Mouse (Mus musculus): ENCODE results near the gene Gngt2.

Gngt2 gene

GRCm38 (mm10) chr11:95837059-95837458 is at the start of gene Gngt2:
TSS of gene Gngt2 (plus strand) at chr11:95837216.
- DNase-seq (ENCODE audit: low spot score) = peak; percentile 54

DNA sequence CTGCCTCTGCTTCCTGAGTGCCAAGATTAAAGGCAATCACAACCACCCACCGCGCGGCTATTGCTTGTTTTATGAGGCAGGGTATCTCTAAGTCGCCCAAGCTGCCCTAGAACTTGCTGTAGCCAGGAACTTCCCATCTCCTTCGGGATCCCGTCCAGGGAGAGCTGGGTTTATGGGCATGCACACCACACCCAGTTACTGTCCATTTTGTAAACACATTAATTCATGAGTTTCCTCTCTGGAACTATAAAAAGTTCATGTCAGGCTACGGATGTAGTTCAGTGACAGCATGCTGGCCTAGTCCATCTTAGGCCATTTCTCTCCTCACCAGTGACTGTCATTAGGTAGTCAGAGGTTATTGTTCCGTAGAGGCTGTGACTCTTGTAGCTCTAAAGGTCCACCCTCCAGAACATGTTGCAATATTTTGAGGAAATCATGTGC is 47.5 kb upstream of the Gngt2 start:
- no peak for DNase-seq (ENCODE audit: low spot score)

DNA sequence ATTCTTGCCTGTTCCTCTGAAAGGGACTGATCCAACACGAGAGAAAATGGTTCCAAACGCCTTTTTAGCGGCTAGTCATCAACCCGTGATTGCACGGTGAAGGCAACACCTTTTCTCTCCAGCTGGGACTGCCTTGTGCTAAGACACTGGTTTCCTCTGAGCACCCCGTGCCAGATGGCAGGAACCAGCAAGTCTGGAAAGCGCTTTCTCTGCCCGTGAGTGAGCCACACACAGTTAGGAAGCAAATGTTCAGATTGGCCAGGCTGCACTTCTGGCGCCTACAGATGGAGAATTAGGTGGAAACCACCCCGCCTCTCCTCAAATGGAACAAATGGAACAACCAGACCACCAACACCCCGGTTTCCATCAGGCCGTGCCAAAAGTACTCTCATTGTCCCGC is 45.2 kb upstream of the Gngt2 start:
- DNase-seq (ENCODE audit: low spot score) = no peak

DNA sequence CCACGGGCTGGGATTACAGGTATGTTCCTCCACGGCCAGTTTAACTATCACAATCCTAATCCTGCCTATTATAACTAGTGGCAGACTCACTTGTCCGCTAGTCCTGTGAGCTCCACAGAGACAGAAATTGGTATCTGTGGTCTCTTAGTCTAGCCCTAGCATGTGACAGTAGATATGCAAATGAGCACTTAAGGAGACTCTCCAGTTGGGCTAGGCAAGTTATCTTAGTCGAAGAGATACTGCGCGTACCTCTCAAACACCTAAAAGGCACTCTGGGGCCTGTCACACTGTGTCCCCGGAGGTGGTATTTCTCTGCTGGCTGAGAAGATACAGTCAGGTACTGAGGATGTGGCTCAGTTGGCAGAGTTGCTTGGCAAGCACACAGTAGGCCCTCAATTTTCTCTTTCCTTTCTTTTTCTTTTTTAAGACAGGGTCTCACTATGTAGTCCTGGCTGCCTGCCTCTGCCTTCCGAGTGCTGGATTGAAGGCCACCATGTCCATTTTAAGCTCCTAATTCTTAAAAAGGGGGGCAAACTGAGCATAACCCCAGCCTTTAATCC is 44.0 kb upstream of the Gngt2 start:
- DNase-seq (ENCODE audit: low spot score) = no peak

GRCm38 (mm10) chr11:95794201-95794600 is 42.8 kb upstream of the Gngt2 start:
- DNase-seq (ENCODE audit: low spot score) = no peak

DNA sequence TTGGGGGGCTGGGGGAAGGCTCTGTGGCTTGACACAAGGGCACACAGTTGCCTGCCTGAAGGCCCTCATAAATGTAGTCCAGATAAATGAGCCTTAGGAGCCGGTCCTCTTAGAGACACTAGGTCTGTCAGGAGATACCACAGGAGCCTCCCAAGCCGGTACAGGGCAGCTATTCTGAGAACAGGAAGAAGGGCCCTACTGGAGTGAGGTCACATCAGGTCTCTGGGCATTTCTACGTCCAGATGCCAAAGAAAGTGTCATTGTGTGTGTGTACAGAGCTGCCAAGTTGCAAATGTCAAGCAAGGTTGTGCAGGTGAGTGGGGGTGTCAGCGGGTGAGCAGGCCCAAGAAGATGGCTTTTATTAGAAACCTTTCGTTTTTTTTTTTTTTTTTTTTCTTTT is 41.4 kb upstream of the Gngt2 start:
- peak; percentile 46 for DNase-seq (ENCODE audit: low spot score)

DNA sequence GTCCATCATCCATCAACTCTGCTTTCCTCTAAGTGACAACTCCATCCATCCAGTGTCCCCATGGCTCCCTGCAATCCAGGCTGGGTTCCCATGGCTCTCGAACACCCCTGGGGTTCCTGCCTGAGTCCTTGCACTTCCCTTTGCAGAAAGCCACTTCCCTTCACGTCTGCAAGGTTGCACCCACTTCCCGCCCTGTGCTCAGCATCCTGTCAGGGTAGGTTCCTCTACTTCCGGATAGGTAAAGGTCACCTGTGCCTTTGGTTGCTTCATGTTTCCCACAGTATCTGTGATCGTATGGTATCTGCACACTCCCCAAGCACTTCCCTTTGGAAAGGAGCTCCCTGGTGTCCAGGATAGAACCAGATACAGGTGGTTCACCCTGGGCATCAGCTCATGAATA is 32.0 kb upstream of the Gngt2 start:
- DNase-seq (ENCODE audit: low spot score) = no peak

DNA sequence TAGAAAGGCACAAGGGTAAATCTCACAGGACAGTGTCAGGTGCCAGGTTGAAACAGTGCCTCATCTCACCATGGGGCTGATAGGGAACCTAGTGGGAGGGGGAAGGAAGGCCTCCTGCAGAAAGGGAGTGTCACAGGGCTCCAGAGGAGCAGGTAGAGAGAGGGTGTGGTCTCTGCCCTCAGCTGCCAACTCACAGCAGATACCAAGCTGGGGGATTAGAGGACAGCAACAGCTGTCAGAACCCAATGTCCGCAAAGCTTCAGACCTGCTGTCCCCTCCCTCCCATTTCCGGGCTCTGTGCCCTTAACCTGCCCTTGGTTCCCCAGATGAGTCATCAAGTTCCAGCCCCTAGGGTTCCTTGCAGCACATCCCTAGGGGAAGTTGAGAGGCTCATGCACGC is 31.5 kb upstream of the Gngt2 start:
- no peak for DNase-seq (ENCODE audit: low spot score)

DNA sequence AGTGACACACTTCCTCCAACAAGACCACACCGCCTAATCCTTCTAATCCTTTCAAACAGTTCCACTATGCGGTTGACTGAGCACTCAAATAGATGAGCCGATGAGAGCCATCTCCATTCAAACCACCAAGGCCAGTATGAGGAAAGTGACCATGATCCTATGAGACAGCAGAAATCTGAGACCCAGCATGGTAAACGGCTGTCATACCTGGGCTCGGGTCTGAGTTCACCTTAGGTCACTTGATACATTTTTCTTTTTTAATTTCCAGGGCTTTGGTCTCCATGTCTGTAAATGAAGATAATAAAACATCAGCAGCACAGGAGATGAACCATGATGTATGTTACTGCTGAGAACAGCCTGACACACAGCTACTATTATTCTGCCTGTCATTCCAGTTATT is 29.1 kb upstream of the Gngt2 start:
- no peak for DNase-seq (ENCODE audit: low spot score)

GRCm38 (mm10) chr11:95808448-95809011 is 28.5 kb upstream of the Gngt2 start:
- no peak for DNase-seq (ENCODE audit: low spot score)

- DNase-seq (ENCODE audit: low spot score) = no peak
These were observed 27.4 kb upstream of the Gngt2 start for GRCm38 (mm10) chr11:95809603-95810002.

- DNase-seq (ENCODE audit: low spot score) = no peak
These were observed 26.2 kb upstream of the Gngt2 start for GRCm38 (mm10) chr11:95810828-95811227.

- no peak for DNase-seq (ENCODE audit: low spot score)
These were observed 25.3 kb upstream of the Gngt2 start for GRCm38 (mm10) chr11:95811741-95812140.

- DNase-seq (ENCODE audit: low spot score) = no peak
These were observed 24.8 kb upstream of the Gngt2 start for GRCm38 (mm10) chr11:95812224-95812623.

DNA sequence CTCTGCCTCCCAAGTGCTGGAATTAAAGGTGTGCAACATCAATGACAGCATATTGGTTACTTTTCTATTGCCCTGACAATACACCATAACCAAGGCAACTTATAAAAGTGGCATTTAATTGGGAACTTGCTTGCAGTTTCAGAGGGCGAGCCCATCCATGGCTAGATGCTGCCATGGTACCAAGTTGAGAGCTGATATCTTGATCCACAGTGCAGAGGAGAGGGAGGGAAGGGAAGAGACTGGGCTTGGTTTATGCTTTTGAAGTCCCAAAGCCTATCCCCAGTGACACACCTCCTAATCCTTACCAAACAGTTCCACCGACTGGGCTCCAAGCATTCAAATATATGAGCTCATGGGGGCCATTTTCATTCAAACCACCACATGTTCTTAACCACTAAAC is 22.9 kb upstream of the Gngt2 start:
- DNase-seq (ENCODE audit: low spot score) = no peak

- DNase-seq (ENCODE audit: low spot score) = no peak
These were observed 22.2 kb upstream of the Gngt2 start for GRCm38 (mm10) chr11:95814857-95815256.

DNA sequence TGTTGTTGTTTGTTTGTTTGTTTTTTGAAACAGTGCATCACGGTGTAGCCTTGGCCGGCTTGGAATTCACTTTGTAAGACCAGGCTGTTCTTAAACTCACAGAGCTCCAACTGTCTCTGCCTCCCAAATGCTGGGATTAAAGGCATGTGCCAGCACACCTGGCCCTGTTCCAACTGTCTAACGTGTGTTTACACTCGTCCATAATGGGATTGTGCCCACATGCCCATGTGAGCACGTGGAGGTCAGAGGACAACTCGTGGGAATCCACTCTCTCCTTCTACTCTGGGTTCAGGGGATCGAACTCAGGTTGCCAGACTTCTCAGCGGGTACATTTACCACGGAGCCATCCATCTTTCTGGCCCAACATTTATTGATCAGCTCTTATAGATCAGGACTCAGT is 21.6 kb upstream of the Gngt2 start:
- DNase-seq (ENCODE audit: low spot score) = no peak

GRCm38 (mm10) chr11:95819138-95819537 is 17.9 kb upstream of the Gngt2 start:
- DNase-seq (ENCODE audit: low spot score) = no peak

GRCm38 (mm10) chr11:95821511-95821910 is 15.5 kb upstream of the Gngt2 start:
- DNase-seq (ENCODE audit: low spot score) = no peak

GRCm38 (mm10) chr11:95822437-95822836 is 14.6 kb upstream of the Gngt2 start:
- no peak for DNase-seq (ENCODE audit: low spot score)

- DNase-seq (ENCODE audit: low spot score) = peak; percentile 92
These were observed 12.7 kb upstream of the Gngt2 start, which contains the start of gene Phospho1 for GRCm38 (mm10) chr11:95824071-95824876. TSS of gene Phospho1 (plus strand) at chr11:95824499.

DNA sequence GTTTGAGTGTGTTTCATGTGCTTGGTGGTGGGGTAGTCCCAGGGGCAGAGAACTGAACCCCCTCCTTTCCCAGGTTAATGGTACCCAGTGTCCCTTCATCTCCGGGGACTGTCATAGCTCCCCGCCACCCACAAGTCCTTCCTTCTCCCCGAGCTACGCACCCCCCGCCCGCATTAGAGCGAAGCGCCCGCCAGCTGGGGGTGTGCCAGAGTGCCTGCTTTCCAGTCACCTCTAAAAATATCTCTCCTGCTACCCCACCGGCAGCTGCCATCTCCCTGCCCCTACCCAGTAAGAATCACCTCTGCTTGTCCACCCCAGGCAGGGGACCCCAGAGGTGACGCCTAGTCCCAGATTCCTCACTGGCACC is 12.2 kb upstream of the Gngt2 start:
- DNase-seq (ENCODE audit: low spot score) = peak; percentile 49

DNA sequence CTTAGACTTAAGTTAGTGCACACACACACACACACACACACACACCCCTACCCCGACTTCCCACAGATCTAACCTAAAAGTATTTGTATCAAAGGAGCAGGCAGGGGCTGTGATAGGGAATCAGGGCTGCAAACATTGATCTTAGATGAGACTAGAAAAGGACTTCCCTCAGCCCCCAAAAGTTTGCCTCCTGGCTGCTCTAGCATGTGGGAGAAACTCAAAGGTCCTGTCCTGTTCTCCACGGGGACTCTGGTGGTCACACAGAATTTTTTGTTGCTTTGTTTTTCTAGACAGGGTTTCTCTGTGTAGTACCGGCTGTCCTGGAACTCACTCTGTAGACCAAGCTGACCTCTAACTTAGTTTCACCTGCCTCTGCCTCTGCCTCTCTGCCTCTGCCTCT is 11.4 kb upstream of the Gngt2 start:
- no peak for DNase-seq (ENCODE audit: low spot score)

All from testis, postnatal 14 days (tissue).